Mouse (Mus musculus) left cerebral cortex, adult 9 months (tissue): ENCODE measurements at regions not wholly inside any gene's neighbourhood (a gene's known extent, or its start where the extent isn't known, plus 50 kb on each side); places are given as distances from the start of the nearest gene placed in this dataset.
A peak's percentile ranks its signal among the peaks of the same experiment; 100 is the strongest.

Source experiments
- DNase-seq, 2 experiments: peaks; one replicate each; pipeline ENCODE4 v3.0.0; 2022; ENCODE audit warnings: low spot score in 2 of 2

DNA sequence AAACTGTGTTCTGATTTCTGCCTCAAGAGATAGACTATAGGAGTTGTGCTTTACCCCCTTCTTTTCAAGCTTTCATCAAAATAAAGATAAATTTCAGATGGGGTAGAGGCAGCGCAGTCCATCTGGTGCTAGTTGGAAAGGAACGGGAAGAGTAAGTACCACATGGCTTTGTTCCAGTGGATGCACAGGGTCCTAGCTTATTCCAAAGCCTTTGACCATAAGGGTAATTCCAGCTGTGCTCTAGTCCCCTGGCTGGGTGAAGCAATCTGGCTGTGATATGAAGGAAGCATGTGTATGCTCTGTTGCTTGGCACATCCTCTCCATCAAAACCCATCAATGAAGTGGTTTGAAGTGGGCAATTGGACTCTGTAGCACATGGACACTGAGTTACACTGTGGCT, 155.6 kb downstream of the 1190002N15Rik start:
- no peak for DNase-seq

DNA sequence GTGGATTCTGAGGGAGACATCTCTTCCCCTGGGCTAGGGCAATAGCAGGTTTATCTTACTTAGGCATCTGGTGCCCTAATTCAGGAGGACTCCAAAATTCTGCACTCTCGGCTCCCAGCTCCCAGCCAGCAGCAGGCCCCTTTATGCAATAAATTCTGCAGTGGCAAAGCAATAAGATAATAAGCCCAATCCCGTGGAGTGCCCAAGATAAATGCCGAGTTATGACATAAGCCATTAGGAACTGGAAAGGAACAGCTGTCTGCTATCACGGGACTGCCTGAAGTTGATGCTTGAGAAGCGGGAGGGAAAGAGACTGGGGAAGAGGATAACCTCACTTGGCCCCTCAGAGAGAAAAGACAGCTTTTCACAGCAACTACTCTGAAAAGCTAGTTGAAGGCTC, 159.0 kb downstream of the 1190002N15Rik start:
- DNase-seq: no peak

DNA sequence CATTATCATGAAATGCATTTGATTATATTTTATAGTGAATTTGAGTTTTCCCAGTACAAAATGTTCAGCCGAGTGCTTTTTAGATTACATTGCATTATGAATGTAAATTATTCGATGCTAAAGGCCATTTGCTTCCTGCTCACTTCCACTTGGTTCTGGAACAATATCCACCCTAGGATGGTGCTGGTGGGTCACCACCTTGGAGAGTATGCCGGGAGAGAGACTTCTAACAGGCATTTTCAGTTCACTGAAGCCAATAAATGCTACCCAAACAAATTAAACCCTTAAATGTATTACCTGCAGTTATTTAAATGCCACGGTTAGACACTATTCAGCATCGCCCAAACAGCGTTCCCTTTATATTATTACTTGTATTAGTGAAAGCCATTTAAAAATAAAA, 159.6 kb downstream of the 1190002N15Rik start:
- no peak for DNase-seq

DNA sequence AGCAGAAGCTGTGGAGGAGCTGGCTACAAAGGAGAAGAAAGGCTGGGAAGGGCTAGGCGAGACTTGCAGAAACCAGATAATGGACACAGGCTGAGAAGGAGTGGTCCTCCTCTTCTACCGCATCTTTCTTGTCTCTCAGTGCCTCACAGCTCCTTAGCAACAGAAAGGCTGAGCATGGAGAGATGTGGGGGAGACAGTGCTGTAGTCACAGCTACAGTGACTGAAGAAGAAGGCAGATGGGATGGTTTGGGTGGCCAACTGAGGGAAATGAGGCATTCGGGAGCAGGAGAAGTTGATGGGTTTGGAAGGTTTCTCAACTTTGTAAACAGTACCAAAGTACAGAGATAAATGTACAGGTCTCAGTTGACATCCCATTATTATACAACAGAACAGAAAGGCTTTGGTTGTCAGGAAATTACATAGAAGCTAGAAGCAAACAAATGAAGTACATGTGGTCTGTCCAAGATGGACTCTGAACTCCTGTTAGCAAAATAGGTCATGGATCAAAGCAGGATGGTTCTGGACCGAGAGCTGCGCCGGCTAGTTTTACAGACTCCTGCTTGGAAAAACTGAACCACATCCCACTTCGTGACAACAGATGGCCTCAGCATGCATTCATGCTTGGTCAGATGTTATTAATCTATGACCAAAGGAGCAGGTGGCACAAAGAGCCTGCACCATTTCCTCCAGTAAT, 160.4 kb downstream of the 1190002N15Rik start:
- no peak for DNase-seq

DNA sequence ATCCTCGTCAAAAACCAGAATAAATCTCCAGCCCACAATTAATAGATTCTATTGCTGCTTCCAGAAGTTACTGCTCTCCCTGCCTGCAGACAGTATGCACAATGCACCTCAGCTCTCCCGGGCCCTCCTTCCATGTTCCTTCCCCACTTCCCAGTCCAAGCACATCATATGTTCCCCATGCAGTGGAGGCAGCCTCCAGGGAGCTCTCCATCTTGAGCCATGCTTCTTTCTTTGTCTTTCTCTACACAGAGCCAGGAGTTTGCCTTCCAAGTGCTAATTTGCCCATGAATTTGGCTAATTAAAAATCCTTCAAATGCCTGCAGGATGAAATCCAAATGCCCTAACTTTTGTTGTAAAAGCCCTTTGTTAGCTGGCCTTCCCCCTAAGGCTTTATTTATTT, 166.9 kb downstream of the 1190002N15Rik start:
- no peak for DNase-seq

DNA sequence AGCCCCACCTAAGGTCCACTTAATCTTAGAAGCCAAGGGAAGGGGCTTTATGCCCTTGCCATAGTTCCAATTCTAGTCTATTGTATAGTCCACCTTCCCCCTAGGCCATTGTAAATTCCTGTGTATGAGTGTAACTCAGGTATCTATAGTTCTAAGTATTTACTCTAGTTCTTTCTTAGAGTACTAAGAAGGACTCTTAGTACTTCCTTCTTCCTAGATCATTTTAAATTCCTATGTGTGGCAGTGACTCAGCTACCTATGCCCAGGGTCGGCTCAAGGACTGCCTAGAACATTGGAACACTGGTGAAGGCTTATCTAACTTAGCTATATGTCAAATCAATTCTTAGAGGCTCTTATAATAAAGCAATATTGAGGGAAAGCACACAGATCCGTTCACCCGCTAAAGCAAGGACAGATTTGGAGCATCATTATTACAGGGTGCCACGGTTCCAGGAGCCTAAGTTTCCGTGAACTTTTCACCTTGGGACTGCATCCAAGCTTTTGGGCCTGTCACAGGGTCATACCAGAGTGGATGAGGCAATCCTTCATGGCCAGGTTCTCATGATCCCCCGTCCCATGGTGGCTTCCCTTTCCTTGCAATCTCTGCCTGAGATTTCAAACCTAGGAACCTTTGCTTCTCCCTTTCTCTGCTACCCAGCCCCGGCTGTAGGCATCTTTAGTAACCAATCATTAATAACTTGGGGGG, 169.5 kb downstream of the 1190002N15Rik start:
- DNase-seq: no peak

DNA sequence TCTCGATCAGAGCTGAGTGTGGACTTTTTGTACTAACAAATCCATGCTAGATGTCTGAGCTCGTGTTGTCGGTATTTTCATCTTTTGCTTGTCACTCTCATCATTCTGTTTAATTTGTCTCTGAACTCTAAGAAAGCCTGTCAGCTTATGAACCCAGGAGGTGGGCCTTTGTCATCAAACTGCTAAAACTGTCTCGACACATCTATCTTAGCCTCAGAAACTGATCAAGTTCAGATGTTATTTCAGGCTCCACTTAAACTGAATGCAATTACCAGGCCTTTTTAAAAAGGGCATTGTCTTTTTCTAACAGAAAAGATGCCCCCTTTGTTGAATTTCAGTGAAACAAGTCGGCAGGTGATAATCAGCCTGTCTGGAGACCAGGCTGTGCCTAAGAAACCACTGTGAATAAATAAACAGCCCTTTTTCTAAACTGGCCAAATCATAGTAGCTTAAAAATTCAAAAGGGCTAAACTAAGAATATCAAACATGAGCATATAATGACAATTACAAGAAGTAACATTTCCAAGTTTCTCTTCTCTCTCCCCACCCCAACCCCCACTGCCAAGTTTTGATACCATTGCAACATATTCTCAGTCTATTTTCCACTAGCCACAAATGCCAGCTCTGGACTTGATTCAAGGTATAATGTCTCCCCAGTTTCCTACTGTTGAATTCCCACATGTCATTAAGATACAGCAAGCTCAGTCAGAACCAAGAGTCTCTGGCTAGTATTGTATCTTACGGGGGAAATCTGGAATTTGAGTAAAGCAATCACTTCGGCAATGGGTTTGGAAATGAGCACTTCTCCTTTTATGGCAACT, 175.8 kb downstream of the 1190002N15Rik start:
- no peak for DNase-seq

DNA sequence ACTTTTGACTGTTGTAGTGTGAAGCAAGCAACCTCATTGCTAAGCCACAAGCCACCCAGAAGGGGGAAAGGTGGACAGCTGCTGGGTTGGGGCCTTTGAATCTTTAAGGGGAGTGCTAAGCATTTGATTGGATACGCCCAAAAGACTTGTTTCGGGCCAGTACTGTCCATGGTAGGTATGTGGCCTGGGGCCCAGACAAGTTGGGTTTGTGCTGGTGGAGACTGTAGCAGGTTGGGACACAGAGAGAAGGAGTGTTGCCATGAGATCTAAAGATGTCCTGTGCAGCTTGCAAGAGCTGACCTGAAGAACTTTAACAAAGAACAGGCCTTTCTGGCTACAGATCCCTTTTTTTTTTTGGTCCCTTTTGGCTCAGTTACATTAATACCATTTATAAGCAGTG, 176.9 kb downstream of the 1190002N15Rik start:
- DNase-seq: no peak

DNA sequence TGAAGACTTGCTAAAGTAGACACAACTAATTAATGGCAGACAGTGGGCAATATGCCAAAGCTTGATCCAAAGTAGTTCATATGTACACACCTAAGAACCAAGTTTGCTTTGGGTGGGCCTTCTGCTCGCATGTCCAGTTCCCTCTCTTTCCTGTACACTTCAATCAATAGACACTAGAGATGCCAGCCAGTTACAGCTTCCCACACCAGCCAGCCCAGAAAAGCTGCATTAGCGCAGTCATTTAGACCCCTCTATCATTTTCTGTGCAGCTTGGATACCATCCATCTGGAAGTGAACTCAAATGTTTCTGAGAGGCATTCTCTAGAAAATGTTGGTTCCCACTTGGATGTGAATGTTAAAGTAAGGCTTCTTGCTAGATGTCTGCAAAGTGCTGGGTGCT, 179.7 kb downstream of the 1190002N15Rik start:
- no peak for DNase-seq

DNA sequence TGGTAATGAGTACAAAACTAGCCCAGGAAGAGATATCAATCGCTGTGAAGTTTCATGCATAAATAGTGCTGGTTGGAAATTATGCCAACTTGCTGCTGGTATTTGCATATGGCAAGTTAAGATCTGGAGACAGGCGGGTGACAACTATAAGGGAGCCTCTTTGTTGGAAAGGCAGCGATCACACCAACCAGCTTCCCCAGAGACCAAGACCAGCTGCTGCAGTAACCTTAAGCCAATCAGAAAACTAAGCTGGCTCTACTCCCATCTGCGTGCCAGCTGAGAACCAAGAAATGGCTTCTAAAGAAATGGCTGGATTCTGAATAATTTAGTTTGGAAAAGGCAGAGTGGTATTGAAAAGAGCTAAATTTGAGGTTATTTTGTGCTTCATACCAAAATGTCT, 195.9 kb downstream of the 1190002N15Rik start:
- no peak for DNase-seq

DNA sequence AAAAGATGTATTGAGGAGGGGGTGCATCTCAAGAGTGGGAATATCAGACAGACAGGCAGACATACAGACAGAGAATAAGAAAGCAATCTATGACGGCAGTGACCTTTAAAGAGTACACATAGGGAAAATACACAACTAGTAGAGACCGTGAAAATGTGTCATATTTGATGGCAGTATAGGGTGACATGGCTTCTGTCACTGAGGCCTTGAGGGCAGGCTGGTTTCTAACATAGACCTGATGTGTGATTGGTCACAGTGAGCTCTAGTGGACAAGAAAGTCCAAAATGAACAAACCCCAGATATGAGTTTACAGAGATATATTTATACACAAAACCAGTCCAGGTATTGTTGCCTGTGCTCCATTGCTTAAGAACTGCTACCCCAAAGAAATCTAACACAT, 196.3 kb downstream of the 1190002N15Rik start:
- DNase-seq: no peak

DNA sequence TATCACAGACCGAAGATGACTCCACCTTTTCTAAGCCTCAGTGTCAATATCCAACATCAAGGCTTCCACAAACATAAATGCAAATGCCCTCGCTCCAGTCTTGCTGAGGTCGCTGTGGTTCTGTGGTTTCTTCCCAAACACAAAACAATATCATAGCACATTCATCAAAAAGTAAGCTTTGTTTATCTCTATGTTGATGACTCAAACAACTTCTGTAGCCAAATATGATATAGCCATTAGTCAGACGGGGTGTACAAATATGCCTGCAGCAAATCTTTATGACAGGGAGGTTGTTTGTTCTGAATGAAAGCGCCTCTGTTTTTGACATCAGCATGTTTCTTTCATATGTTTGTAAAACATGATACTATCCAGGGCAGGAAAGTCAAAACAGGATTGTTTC, 204.4 kb downstream of the 1190002N15Rik start:
- DNase-seq: no peak

DNA sequence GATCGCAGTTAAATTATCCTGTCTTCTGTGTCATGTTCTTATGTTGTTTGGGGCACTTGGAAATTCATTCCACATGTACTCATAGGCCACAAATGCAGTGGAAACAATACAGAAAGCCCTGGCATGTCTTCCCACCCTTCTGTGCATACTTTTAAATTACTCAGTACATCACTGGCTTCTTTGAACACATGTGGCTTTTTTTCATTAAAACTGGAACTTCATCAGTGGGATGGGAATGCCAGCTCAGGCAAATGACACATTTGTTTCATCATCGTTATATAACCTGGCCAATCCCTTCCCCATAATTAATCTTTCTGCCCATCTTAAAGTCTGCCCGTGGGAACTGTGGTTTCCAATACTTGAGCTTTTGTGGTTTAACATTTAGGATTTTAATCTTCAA, 214.9 kb downstream of the 1190002N15Rik start:
- no peak for DNase-seq

DNA sequence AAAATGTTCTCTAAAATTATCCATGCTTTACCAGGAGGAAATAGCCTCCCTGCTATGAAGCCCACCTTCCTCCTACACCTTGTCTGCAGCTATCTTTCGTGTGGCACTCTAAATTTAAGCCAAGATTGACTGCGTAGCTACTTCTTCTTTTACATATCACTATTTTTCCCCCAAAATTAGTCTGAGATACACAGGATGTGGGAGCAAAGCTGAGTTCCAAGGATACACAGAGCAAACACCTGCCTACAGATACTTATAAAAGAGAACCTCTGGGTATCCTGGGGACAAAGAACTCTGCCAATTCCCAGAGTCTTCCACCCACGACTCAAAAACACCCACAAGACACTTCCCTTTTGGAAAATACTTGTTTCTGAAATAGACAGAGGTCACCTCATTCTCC, 235.3 kb downstream of the 1190002N15Rik start:
- peak; percentile 13 to 22 for DNase-seq

DNA sequence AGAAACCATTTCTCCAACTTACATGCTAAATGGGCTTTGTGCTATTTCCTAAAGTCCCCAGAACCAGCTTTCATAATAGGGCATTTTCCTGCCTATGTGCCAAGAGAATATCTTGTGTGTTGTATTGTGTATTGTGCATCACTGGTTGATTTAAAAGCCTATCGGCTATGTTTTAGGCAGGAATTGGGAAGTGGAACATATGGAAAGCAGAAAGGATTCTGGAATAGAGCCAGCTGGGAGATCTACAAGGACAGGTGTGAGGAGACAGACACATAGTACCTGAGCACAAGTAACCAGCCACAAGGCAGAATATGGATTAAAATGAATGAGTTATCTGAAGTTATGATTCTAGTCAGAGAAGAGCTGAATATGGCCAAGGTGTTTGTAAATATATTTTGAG, 236.0 kb downstream of the 1190002N15Rik start:
- no peak for DNase-seq

DNA sequence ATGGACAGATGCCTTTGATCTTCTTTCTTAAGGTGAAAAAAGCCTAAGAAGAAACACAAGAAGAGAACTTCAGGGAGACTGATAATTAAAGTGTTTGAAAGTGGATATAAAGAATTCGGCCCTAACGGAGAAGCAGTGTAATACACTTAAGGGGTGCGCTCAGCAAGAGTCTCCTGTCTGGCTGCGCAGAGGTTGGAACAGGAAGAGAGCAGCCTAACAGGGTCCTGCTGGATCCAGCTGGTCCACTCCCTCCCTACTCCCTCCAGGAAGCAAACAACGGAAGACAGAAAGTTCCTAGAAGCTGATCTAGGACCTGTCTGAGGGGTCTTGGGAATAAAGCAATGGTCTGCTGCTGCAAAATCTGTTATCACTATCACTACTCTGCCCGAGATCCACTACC, 242.4 kb downstream of the 1190002N15Rik start:
- DNase-seq: no peak

DNA sequence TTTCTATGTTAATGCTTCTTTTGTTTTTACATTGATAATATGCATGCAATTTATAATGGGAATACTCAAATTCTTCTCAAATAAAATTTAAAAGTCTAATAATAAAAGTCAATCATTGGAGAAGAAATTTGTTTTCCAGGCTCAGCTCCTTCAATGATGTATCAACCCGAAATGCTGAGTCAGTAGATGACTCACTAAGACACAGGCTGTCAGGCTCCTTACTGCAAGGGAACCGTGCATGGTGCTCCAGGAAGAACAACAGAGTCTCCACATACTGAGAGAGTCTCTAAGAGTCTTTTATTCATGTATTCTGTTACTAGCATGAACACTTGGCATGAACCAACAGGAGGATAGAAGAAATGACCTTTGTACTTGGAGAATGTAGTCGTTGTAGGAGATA, 245.7 kb downstream of the 1190002N15Rik start:
- DNase-seq: no peak

DNA sequence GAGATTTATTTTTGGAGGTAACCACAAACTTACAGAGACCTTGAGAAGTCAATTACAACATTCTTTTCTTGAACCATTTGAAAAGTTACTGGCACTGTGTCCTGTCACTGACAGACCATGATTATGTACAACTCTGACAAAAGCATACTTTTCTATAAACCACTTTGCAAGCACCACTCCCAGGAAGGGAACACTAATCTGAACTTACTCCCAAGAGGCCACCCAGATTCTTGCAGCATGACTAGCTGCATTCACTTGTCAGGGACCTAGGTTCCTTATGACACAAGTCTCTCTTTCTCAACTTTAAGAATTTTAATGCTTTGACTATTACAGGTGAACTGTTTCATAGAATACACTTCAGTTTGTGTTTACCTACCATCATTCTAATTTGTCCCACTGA, 248.3 kb downstream of the 1190002N15Rik start:
- no peak for DNase-seq

DNA sequence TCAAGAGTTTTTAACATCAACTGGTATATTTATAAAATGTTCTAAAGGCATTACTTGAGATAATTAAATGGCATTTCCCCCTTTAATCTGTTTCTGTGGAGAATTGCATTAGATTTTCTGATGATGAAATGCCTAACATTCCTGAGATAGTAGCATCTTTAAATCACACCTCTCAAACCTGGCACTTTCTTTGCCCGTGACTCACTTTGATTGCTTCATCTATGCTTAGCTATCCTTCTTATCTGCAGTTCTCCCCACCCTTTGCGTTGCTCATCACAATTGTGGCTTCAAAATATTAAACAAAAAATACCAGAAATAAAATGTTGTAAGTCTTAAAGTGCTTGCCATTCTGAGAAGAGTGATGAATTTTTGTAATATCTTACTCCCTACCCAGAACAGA, 250.3 kb downstream of the 1190002N15Rik start:
- no peak for DNase-seq

DNA sequence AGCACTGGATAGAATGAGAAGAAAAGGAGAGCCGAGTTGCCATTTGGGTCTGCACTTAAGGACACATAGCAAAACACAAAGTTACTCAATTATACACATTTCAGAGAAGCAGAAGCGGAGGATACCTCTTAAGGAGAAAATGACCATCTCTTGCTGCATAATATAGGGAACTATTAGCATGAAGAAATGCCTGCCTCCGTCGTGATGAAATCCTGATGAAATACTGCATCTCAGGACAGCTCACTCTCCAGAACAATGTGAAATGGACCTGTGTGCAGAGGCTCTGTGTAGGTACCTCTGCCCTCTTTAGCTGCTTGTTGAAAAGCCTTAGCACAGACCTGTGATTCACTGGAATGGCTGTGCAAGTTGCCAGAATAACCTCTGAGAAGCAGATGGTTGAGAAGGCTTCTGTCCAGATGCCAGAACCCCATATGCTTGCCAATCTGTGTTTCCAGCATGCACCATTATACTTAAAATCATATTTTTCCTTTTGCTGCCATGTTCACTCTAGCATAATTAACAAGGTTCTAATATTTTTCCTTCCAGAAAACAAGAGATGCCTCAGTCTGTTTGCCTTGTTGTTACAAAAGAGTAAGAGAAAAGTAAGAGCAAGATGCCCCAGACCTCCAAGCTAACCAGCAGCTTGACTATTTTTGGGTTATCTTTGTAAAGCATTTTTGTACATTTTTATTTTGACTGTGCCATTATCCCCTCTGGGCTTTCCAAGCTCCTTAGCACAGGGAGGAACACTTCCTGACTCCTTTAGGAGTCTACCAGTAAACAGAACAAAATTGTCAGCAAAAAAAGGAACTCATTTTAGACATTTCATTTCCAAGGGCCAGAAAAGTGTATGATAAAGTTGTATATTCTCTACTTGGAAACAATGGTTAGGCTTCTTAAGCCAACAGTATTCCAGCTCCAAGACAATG, 259.0 kb downstream of the 1190002N15Rik start:
- DNase-seq: peak; percentile 10 to 81

DNA sequence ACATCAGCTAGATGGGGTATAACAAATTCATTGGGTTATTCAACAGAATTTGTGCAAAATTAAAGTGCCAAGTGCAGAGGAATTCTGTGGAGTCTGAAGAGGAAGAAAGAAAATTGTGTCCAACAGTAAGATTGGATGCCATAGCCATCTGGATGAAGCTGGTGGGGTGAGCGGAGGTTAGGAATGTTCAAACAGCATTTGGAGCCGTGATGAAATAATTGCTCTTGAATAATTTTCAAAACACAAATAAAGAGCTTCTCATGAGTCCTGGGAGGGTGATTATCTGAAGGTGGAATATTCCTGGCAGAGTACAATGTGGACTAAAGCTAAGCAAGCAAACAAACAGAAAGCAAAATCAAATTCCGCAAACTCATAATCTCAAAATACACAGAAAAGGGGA, 260.8 kb downstream of the 1190002N15Rik start:
- no peak for DNase-seq

DNA sequence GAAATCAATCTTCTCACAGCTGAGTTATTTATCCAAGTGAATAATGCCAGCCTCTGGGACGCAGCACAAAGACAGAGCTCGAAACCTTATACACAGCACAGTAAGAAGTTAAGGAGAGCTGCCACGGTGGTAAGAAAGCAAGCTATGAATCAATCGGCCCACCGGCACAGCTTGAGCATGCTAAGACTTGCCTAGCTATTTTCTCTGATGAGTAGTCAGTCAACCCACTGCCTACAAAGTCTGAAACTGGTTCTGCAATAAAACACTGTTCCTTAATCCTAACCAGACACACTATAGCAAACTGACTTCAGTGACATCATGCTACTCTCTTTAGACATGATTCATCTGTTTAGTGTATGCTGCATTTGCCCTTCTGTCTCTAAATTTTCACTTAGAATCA, 268.7 kb downstream of the 1190002N15Rik start:
- DNase-seq: no peak
